Mouse (Mus musculus) lung, postnatal 0 days (tissue): ENCODE results near the gene Vmn2r89. TPM values are rescaled to one million over a fixed set of nuclear protein-coding genes. Genes with fewer than 3 reads are reported as not detected.
"Not testable (repeated sequence)": the region's sequence is repeated elsewhere in the genome, so short reads cannot be mapped to it uniquely, and the experiment has no call there.

Experiments used
- ATAC-seq: fragments of 200-750 bp; cut with Nextera tagmentation; 2 replicates; pipeline ENCODE4 v1.8.0; 2017; ENCODE audit warnings: moderate library complexity
- DNase-seq: peaks from one replicate; pipeline ENCODE4 v3.0.0-alpha.2; 2016; ENCODE audit warnings: low spot score
- H3K27ac ChIP-seq: fragments of 300-500 bp; sonication (generic); 2 replicates; pipeline ENCODE4 v1.5.1; 2014; ENCODE audit warnings: antibody characterized with exemption, mild to moderate bottlenecking, low read length, mixed read lengths
- H3K27me3 ChIP-seq: fragments of 300-500 bp; sonication (generic); replicated peaks from 2 replicates; pipeline ENCODE4 v1.6.1; 2014; ENCODE audit warnings: low read length, mixed read lengths; ENCODE audit not compliant: insufficient read depth
- H3K36me3 ChIP-seq: fragments of 300-500 bp; sonication (generic); 2 replicates; pipeline ENCODE4 v1.6.1; 2014; ENCODE audit warnings: low read length, mixed read lengths; ENCODE audit not compliant: insufficient read depth
- H3K4me1 ChIP-seq: fragments of 300-500 bp; sonication (generic); 2 replicates; pipeline ENCODE4 v1.6.1; 2014; ENCODE audit warnings: antibody characterized with exemption, low read depth, low read length, mixed read lengths; ENCODE audit not compliant: insufficient read depth
- H3K4me2 ChIP-seq: fragments of 300-500 bp; sonication (generic); replicated peaks from 2 replicates; pipeline ENCODE4 v1.6.1; 2014; ENCODE audit warnings: low read depth, mild to moderate bottlenecking, low read length, moderate library complexity, mixed read lengths
- H3K4me3 ChIP-seq: fragments of 300-500 bp; sonication (generic); 2 replicates; pipeline ENCODE4 v1.5.1; 2014; ENCODE audit warnings: low read depth, low read length
- H3K9ac ChIP-seq: fragments of 300-500 bp; sonication (generic); replicated peaks from 2 replicates; pipeline ENCODE4 v1.6.1; 2014; ENCODE audit warnings: low read depth, mild to moderate bottlenecking
- H3K9me3 ChIP-seq: fragments of 300-500 bp; sonication (generic); 2 replicates; pipeline ENCODE4 v1.6.1; 2016; ENCODE audit warnings: low read length, mixed read lengths
- CTCF ChIP-seq: IDR thresholded peaks from 2 replicates; pipeline ENCODE4 v1.5.1; 2016; ENCODE audit warnings: antibody characterized with exemption, mild to moderate bottlenecking
- EP300 ChIP-seq: IDR thresholded peaks from 2 replicates; pipeline ENCODE4 v1.6.1; 2016; ENCODE audit warnings: antibody characterized with exemption, mild to moderate bottlenecking, control low read depth
- WGBS: fragments of 180-500 bp; shearing (Covaris S2); extraction: QIAGEN DNeasy Blood & Tissue Kit; methylation state at CpG from one replicate; pipeline ENCODE4 v1.1.7; 2014; 5-methylcytosine and 5-hydroxymethylcytosine counted together
- polyA plus RNA-seq: library from polyadenylated mRNA; unstranded; fragments of >200 nt; fragmentation: Nextera tagmentation; extraction: Ambion mirVana; gene quantifications from 2 replicates; pipeline ENCODE4 v1.2.1, GENCODE M21; 2015

Vmn2r89 gene
- polyA plus RNA-seq, result not detected in 2 replicates

GRCm38 (mm10) chr14:51451557-51451956 is at the start of gene Vmn2r89:
Gene Vmn2r89, plus strand, starts transcription at chr14:51451857.
- not testable (repeated sequence) for H3K27me3 ChIP-seq, H3K4me1 ChIP-seq, H3K36me3 ChIP-seq, DNase-seq, H3K4me3 ChIP-seq, ATAC-seq, H3K4me2 ChIP-seq, H3K9ac ChIP-seq, H3K9me3 ChIP-seq, H3K27ac ChIP-seq
- WGBS, result 72% methylated on average over 2 of the region's 2 CpGs

- H3K9ac ChIP-seq, result no peak within 1 kb of the TSS
- no peak for ATAC-seq
- no peak within 1 kb of the TSS for H3K27ac ChIP-seq
- TF ChIP-seq EP300 (no peak), CTCF (no peak)
- H3K4me1 ChIP-seq, result no peaks in the 10 kb centered on the region
- DNase-seq, result no peak
- no peaks in the 10 kb centered on the region for H3K9me3 ChIP-seq
- H3K4me2 ChIP-seq, result no peak within 1 kb of the TSS
- no peaks in the 10 kb centered on the region for H3K27me3 ChIP-seq
- no peaks in the 10 kb centered on the region for H3K36me3 ChIP-seq
- WGBS, result 75% methylated on average over 1 of the region's 1 CpGs
- H3K4me3 ChIP-seq, result no peak within 1 kb of the TSS
Measured at GRCm38 (mm10) chr14:51410520-51410919, 41.1 kb upstream of the Vmn2r89 start, which contains the start of gene Vmn2r88. Gene Vmn2r88, plus strand, starts transcription at chr14:51410820.

GRCm38 (mm10) chr14:51423885-51424284 is 27.8 kb upstream of the Vmn2r89 start:
- DNase-seq (no peak), ATAC-seq (no peak)
- Histone ChIP-seq H3K36me3 (no peaks in the 10 kb centered on the region), H3K9me3 (no peaks in the 10 kb centered on the region), H3K4me3 (no peak overlapping the region), H3K4me1 (no peaks in the 10 kb centered on the region), H3K4me2 (no peak overlapping the region), H3K27ac (no peak overlapping the region), H3K27me3 (no peaks in the 10 kb centered on the region), H3K9ac (no peak overlapping the region)
- TF ChIP-seq CTCF (no peak), EP300 (no peak)
- 57% methylated on average over 2 of the region's 2 CpGs for WGBS

- H3K9me3 ChIP-seq, H3K4me2 ChIP-seq, DNase-seq, H3K27me3 ChIP-seq, ATAC-seq, H3K36me3 ChIP-seq, H3K9ac ChIP-seq, H3K4me3 ChIP-seq, H3K4me1 ChIP-seq, H3K27ac ChIP-seq: not testable (repeated sequence)
Measured at GRCm38 (mm10) chr14:51430138-51430537, 21.5 kb upstream of the Vmn2r89 start.

DNA sequence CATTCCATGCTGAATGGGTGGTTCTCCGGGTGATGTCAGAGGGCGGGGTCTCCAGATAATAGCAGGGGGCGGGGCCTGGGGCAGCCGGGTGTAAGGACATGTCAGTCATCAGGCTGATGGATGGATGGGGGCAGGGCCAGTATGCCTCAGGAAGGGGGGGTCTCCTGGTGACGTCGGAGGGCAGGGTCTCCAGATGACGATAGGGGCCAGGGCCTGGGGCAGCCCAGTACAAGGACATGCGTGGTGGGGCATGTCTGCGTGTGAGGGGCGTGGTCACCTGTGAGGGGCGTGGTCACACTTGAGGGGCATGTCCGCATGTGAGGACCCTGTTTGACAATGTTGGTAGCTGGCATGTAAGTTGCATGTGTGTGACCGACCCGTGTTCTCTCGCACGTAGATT is 17.1 kb upstream of the Vmn2r89 start:
- Histone ChIP-seq H3K4me3 (no peak overlapping the region), H3K36me3 (no peaks in the 10 kb centered on the region), H3K9me3 (no peaks in the 10 kb centered on the region), H3K4me1 (no peaks in the 10 kb centered on the region), H3K27ac (no peak overlapping the region), H3K4me2 (no peak overlapping the region), H3K9ac (no peak overlapping the region), H3K27me3 (no peaks in the 10 kb centered on the region)
- TF ChIP-seq EP300 (no peak), CTCF (no peak)
- ATAC-seq, result no peak
- no peak for DNase-seq
- 90% methylated on average over 16 of the region's 16 CpGs for WGBS

GRCm38 (mm10) chr14:51435020-51435419 is 16.6 kb upstream of the Vmn2r89 start:
- DNase-seq (no peak), ATAC-seq (no peak)
- Histone ChIP-seq H3K9me3 (no peaks in the 10 kb centered on the region), H3K4me1 (no peaks in the 10 kb centered on the region), H3K4me2 (no peak overlapping the region), H3K36me3 (no peaks in the 10 kb centered on the region), H3K27ac (no peak overlapping the region), H3K4me3 (no peak overlapping the region), H3K27me3 (no peaks in the 10 kb centered on the region), H3K9ac (no peak overlapping the region)
- TF ChIP-seq CTCF, result no peak
- TF ChIP-seq EP300, result no peak
- 95% methylated on average over 25 of the region's 26 CpGs for WGBS

DNA sequence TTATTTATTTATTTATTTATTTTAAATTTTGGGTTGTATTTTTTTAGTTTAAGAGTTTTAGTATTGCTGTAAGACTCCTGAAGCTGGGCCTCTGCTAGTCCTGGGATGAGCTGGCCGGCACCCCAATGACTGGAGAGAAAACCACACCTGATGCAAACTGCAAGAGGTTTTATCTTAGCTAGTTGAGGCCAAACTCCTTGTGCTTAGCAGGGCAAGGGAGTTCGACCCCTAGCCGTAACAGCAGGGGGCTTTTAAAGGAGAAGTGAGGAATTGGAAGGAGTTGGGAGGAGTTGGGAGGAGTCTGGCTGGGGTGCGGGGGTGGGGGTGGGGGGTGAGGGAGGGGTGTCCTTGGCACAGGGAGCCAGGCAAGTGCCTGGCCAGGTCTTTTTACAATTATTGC is 12.7 kb upstream of the Vmn2r89 start:
- Histone ChIP-seq H3K4me1 (no peaks in the 10 kb centered on the region), H3K9ac (no peak overlapping the region), H3K36me3 (no peaks in the 10 kb centered on the region), H3K27me3 (no peaks in the 10 kb centered on the region), H3K27ac (no peak overlapping the region), H3K4me2 (no peak overlapping the region), H3K4me3 (no peak overlapping the region), H3K9me3 (no peaks in the 10 kb centered on the region)
- DNase-seq (no peak), ATAC-seq (no peak)
- TF ChIP-seq EP300, result no peak
- no peak for TF ChIP-seq CTCF
- WGBS, result 84% methylated on average over 4 of the region's 4 CpGs

- DNase-seq, H3K36me3 ChIP-seq, H3K27ac ChIP-seq, H3K27me3 ChIP-seq, H3K4me3 ChIP-seq, ATAC-seq, H3K9ac ChIP-seq, H3K9me3 ChIP-seq, H3K4me1 ChIP-seq, H3K4me2 ChIP-seq: not testable (repeated sequence)
- 83% methylated on average over 10 of the region's 10 CpGs for WGBS
Measured at GRCm38 (mm10) chr14:51480278-51480677, 28.6 kb downstream of the Vmn2r89 start.

DNA sequence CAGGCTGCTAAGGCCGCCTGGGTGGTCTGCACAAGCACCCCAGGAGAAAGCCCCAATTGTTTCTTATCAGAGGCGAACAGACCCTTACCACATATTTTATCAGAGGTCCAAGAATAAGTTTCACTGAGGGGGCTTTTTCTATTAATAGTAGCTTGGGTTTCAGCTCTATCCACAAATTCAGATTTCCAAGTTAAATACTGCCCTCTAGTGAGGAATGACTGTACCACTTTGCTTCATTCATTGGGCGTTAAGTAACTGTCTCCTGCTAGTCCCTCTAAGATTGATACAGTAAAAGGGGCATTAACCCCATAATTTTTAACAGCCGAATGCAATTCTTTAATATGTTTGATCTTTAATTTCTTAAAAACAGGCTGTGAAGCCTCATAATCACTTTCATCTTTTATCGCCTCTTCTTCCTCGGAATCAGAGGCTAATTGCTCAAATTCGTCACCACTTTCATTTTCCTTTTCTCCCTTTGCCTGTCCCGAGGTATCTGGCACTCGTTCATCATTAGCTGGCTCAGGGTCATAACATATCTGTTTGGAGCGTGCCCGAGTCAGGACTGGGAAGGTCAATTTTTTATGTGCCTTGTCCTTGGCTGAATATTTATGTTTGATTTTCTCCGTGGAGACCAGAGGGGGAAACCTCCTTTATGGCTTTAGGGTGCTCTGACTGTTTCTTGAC is 29.8 kb downstream of the Vmn2r89 start:
- H3K4me1 ChIP-seq, H3K4me2 ChIP-seq, H3K9me3 ChIP-seq, ATAC-seq, H3K9ac ChIP-seq, H3K27ac ChIP-seq, H3K36me3 ChIP-seq, H3K27me3 ChIP-seq, H3K4me3 ChIP-seq: not testable (repeated sequence)
- peak; percentile 13 for DNase-seq
- 72% methylated on average over 12 of the region's 12 CpGs for WGBS
